Mouse (Mus musculus): ENCODE measurements around the gene Arhgef7. TPM values are rescaled to one million over a fixed set of nuclear protein-coding genes. Genes with fewer than 3 reads are reported as not detected.

Gene Arhgef7
- polyA plus RNA-seq, 1 experiment = 19.9 TPM

DNA sequence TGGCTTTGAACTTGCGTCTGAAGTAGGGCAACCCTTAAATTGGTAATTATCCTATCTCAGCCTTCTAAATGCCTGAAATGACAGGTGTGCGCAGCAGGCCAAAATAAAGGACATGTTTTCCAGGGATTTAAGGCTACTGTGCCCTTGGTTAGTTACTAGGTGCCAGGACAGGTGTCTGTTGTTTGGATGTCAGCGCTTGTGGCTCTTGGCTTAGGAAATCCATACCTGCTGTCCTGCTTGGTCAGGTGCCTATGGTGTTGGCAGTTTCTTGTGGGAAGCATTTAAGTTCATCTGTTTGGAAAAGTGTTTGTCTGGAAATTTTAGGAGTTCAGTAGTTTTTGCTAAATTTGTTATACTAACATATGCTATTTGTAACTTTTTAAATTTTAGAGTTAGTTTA, 71.6 kb downstream of the Arhgef7 start:
- H3K4me1 ChIP-seq (ENCODE audit: control insufficient read depth, insufficient read depth, low read length) = no peaks in the 10 kb centered on the region
- TF ChIP-seq POLR2A (IDR thresholded peaks at IDR 0.05; ENCODE audit: control insufficient read depth, low read depth, low read length) (no peak), CTCF (IDR thresholded peaks at IDR 0.05; ENCODE audit: control insufficient read depth, insufficient read depth, insufficient replicate concordance, low read depth, low read length) (no peak)
- H3K27me3 ChIP-seq (ENCODE audit: control insufficient read depth, insufficient read depth, low read length) = no peaks in the 10 kb centered on the region
- H3K4me3 ChIP-seq (ENCODE audit: control insufficient read depth, low read depth, low read length) = no peak overlapping the region
- no peaks in the 10 kb centered on the region; the same call in 1 of the 2 replicates for H3K36me3 ChIP-seq (ENCODE audit: control insufficient read depth, insufficient read depth, low read length)
- H3K27ac ChIP-seq (ENCODE audit: control insufficient read depth, insufficient read depth, low read depth, low read length) = no peak overlapping the region

DNA sequence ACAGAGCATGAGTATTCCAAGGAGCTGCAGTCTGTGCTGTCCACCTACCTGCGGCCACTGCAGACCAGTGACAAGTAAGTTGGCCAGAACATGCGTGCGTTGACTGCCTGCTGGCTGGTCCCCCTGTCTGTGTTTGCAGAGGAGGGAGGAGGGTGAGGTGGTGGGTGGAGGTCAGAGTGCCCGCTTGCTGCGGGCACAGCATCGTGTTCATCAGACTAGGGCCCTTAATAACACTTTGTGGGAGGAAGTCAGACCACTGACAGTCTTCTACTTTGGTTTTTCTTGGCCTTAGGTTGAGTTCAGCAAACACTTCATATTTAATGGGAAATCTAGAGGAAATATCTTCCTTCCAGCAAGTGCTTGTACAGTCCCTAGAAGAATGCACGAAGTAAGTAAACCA, 73.0 kb downstream of the Arhgef7 start:
- H3K27me3 ChIP-seq (ENCODE audit: control insufficient read depth, insufficient read depth, low read length) = no peaks in the 10 kb centered on the region
- H3K4me3 ChIP-seq (ENCODE audit: control insufficient read depth, low read depth, low read length) = no peak overlapping the region
- H3K36me3 ChIP-seq (ENCODE audit: control insufficient read depth, insufficient read depth, low read length) = no peaks in the 10 kb centered on the region; the same call in 1 of the 2 replicates
- no peak overlapping the region for H3K27ac ChIP-seq (ENCODE audit: control insufficient read depth, insufficient read depth, low read depth, low read length)
- TF ChIP-seq POLR2A (IDR thresholded peaks at IDR 0.05; ENCODE audit: control insufficient read depth, low read depth, low read length) = no peak
- no peak for TF ChIP-seq CTCF (IDR thresholded peaks at IDR 0.05; ENCODE audit: control insufficient read depth, insufficient read depth, insufficient replicate concordance, low read depth, low read length)
- no peaks in the 10 kb centered on the region for H3K4me1 ChIP-seq (ENCODE audit: control insufficient read depth, insufficient read depth, low read length)

DNA sequence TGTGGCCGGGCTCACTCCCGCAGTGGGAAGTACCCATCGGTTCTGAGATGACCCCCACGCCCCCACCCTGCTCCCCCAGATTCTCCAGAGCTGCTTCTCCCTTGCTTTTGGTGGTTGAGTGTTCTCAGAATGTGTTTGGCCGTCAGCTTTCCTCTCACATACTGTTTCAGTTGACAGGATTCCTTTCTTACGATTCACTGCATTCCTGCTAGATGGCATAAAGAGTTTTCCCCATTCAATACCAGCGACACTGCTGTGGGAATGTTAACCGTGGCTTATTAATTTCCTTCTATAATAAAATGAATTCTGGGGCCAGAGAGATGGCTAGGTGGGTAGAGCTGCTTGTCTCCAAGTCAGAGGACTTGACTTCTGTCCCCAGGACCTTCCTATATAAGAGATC, 74.0 kb downstream of the Arhgef7 start:
- TF ChIP-seq CTCF (IDR thresholded peaks at IDR 0.05; ENCODE audit: control insufficient read depth, insufficient read depth, insufficient replicate concordance, low read depth, low read length) (no peak), POLR2A (IDR thresholded peaks at IDR 0.05; ENCODE audit: control insufficient read depth, low read depth, low read length) (no peak)
- no peak overlapping the region for H3K27ac ChIP-seq (ENCODE audit: control insufficient read depth, insufficient read depth, low read depth, low read length)
- no peaks in the 10 kb centered on the region; the same call in 1 of the 2 replicates for H3K36me3 ChIP-seq (ENCODE audit: control insufficient read depth, insufficient read depth, low read length)
- no peaks in the 10 kb centered on the region for H3K27me3 ChIP-seq (ENCODE audit: control insufficient read depth, insufficient read depth, low read length)
- H3K4me3 ChIP-seq (ENCODE audit: control insufficient read depth, low read depth, low read length) = no peak overlapping the region
- no peaks in the 10 kb centered on the region for H3K4me1 ChIP-seq (ENCODE audit: control insufficient read depth, insufficient read depth, low read length)

DNA sequence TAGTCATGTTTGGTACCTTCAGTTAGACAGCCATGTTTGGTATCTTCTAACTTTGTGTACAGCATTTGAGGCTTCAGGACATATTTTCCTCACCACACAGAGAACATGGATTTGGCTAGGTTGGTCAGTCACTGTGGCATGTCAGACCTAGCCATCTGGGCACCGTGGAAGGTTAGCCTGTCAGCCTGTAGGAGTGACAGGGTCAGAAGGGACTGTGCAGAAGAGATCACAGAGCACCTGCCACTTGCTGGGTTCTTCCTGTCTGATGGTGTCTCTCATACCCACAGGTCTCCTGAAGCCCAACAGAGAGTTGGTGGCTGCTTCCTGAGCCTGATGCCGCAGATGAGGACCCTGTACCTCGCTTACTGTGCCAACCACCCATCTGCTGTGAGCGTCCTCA, 77.4 kb downstream of the Arhgef7 start:
- no peak for TF ChIP-seq CTCF (IDR thresholded peaks at IDR 0.05; ENCODE audit: control insufficient read depth, insufficient read depth, insufficient replicate concordance, low read depth, low read length)
- no peak for TF ChIP-seq POLR2A (IDR thresholded peaks at IDR 0.05; ENCODE audit: control insufficient read depth, low read depth, low read length)
- no peaks in the 10 kb centered on the region for H3K27me3 ChIP-seq (ENCODE audit: control insufficient read depth, insufficient read depth, low read length)
- no peak overlapping the region for H3K4me3 ChIP-seq (ENCODE audit: control insufficient read depth, low read depth, low read length)
- no peaks in the 10 kb centered on the region for H3K4me1 ChIP-seq (ENCODE audit: control insufficient read depth, insufficient read depth, low read length)
- H3K36me3 ChIP-seq (ENCODE audit: control insufficient read depth, insufficient read depth, low read length) = peaks cover 3% of the 10 kb centered on the region; the same call in 1 of the 2 replicates
- H3K27ac ChIP-seq (ENCODE audit: control insufficient read depth, insufficient read depth, low read depth, low read length) = no peak overlapping the region

DNA sequence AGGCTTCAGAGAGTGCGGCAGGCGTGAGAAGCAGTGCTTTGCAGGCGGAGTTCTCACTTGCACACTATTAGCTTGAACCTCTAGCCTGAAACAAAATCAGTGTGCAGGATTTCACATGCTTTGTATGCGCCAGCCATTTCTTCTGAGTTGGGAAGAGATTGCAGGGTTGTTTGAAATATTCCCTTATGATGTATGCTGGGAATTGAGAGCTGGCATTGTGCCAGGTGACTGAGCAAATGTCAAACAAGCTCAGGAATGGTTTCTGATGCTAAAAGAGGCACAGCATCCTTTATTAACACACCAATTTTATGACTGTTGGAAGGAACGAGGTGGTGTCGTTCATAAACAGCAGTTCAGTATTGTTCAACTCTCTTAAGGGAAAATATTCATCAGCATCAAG, 78.7 kb downstream of the Arhgef7 start:
- Histone ChIP-seq H3K36me3 (ENCODE audit: control insufficient read depth, insufficient read depth, low read length) (peaks cover 3% of the 10 kb centered on the region; the same call in 1 of the 2 replicates), H3K27me3 (ENCODE audit: control insufficient read depth, insufficient read depth, low read length) (no peaks in the 10 kb centered on the region)

DNA sequence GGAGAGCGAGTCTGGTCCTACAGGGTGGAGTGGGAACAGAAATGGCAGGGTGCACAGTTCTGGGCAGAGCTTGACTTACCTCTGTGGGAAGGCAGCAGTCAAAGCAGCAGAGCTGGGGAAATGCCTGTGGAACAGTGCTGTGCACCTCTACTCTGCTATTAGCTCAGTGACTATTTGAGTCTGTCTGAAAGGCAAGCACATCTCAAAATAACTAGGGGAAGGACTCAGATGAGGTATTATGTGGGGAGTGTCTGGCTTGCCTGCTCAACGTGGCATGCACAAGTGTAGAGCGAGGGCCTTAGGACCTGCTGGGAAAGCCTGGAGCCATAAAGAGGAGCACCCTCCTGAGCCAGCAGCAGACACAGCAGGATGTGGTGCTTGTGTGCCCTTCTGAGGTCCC, 79.8 kb downstream of the Arhgef7 start:
- H3K27me3 ChIP-seq (ENCODE audit: control insufficient read depth, insufficient read depth, low read length) = no peaks in the 10 kb centered on the region
- no peak overlapping the region for H3K4me3 ChIP-seq (ENCODE audit: control insufficient read depth, low read depth, low read length)
- H3K27ac ChIP-seq (ENCODE audit: control insufficient read depth, insufficient read depth, low read depth, low read length) = no peak overlapping the region
- TF ChIP-seq CTCF (IDR thresholded peaks at IDR 0.05; ENCODE audit: control insufficient read depth, insufficient read depth, insufficient replicate concordance, low read depth, low read length) = no peak
- no peaks in the 10 kb centered on the region for H3K4me1 ChIP-seq (ENCODE audit: control insufficient read depth, insufficient read depth, low read length)
- H3K36me3 ChIP-seq (ENCODE audit: control insufficient read depth, insufficient read depth, low read length) = peaks cover 3% of the 10 kb centered on the region; the same call in 1 of the 2 replicates

More for the DNA sequence above, 78.7 kb downstream of the Arhgef7 start:
- Histone ChIP-seq H3K27ac (ENCODE audit: control insufficient read depth, insufficient read depth, low read depth, low read length) (no peak overlapping the region), H3K4me3 (ENCODE audit: control insufficient read depth, low read depth, low read length) (no peak overlapping the region), H3K4me1 (ENCODE audit: control insufficient read depth, insufficient read depth, low read length) (no peaks in the 10 kb centered on the region)
- TF ChIP-seq CTCF (IDR thresholded peaks at IDR 0.05; ENCODE audit: control insufficient read depth, insufficient read depth, insufficient replicate concordance, low read depth, low read length) = no peak
- no peak for TF ChIP-seq POLR2A (IDR thresholded peaks at IDR 0.05; ENCODE audit: control insufficient read depth, low read depth, low read length)

DNA sequence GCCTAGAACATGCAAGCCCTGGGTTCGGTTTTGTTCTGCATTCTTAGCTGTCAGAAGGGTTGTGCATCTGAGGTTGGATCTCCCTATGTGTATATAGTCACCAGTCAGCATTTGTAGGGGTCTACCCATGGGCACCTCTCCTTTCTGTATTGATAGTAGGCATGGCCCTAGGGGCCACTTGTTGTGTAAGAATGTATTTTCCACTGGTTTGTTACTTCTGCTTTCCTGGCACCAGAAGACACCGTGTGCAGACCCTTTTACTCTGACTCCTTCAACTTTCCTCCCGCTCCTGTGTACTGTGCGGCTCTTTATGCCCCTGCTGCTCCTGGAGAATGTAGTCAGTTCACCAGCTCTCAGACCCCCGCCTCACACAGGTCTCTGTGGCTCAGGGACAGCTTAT, 80.5 kb downstream of the Arhgef7 start:
- H3K4me3 ChIP-seq (ENCODE audit: control insufficient read depth, low read depth, low read length) = no peak overlapping the region
- H3K4me1 ChIP-seq (ENCODE audit: control insufficient read depth, insufficient read depth, low read length) = no peaks in the 10 kb centered on the region
- H3K27ac ChIP-seq (ENCODE audit: control insufficient read depth, insufficient read depth, low read depth, low read length) = no peak overlapping the region
- no peak for TF ChIP-seq POLR2A (IDR thresholded peaks at IDR 0.05; ENCODE audit: control insufficient read depth, low read depth, low read length)
- TF ChIP-seq CTCF (IDR thresholded peaks at IDR 0.05; ENCODE audit: control insufficient read depth, insufficient read depth, insufficient replicate concordance, low read depth, low read length) = no peak
- no peaks in the 10 kb centered on the region for H3K27me3 ChIP-seq (ENCODE audit: control insufficient read depth, insufficient read depth, low read length)
- H3K36me3 ChIP-seq (ENCODE audit: control insufficient read depth, insufficient read depth, low read length) = peaks cover 3% of the 10 kb centered on the region; the same call in 1 of the 2 replicates

DNA sequence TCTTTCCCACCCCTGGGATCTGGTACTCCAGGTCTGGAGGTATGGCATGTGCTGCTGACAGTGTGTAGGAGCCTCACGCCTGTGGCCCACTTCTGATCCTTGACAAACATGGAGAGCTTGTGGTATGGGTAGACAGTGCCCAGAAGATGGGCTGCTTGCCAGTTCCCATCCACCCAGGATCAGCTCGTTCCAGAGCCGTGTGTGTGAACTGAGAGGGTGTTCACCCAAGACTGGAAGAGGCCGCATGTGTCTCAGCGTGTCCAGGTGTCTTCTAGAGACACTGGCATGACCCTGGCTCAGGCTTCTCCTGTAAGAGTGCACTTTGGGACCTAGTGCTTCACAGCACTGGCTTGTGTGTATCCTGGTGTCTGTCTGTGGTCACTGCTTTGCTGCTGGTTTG, 82.9 kb downstream of the Arhgef7 start:
- H3K36me3 ChIP-seq (ENCODE audit: control insufficient read depth, insufficient read depth, low read length) = peaks cover 4% of the 10 kb centered on the region
- no peaks in the 10 kb centered on the region for H3K4me1 ChIP-seq (ENCODE audit: control insufficient read depth, insufficient read depth, low read length)
- H3K27me3 ChIP-seq (ENCODE audit: control insufficient read depth, insufficient read depth, low read length) = no peaks in the 10 kb centered on the region
- no peak overlapping the region for H3K4me3 ChIP-seq (ENCODE audit: control insufficient read depth, low read depth, low read length)
- H3K27ac ChIP-seq (ENCODE audit: control insufficient read depth, insufficient read depth, low read depth, low read length) = no peak overlapping the region
- TF ChIP-seq POLR2A (IDR thresholded peaks at IDR 0.05; ENCODE audit: control insufficient read depth, low read depth, low read length) (no peak), CTCF (IDR thresholded peaks at IDR 0.05; ENCODE audit: control insufficient read depth, insufficient read depth, insufficient replicate concordance, low read depth, low read length) (no peak)
